Mouse (Mus musculus): Measurements from ENCODE around the gene Cntrob. TPM values are rescaled to one million over a fixed set of nuclear protein-coding genes. Genes with fewer than 3 reads are reported as not detected.

Gene Cntrob
- polyA plus RNA-seq, 1 experiment from 2014 or later, result 26.4 TPM

DNA sequence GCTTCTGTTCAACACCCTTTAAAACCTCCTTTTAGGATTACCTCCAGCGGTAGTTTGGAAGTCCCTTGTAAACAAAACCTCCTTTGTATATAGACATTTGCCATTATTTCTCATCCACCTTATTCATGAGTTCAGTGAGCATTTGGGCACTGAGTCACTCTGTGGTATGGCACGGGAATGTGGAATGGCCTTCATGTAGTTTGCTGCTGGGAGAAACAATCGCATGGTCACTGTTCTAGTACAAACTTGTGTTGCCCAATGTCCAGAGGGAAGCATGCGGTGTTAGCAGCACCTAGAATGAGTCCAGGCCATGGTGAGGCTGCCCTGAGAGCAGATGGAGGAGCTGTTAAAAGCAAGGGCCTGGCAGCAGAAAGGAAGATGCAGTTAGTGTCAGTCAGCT is 11.2 kb upstream of the Cntrob start:
- Histone ChIP-seq H3K36me3 (no peaks in the 10 kb centered on the region), H3K27ac (no peak overlapping the region), H3K9ac (no peak overlapping the region), H3K9me3 (no peaks in the 10 kb centered on the region), H3K4me2 (replicated peaks) (no peak overlapping the region), H3K4me1 (peaks cover 24% of the 10 kb centered on the region), H3K27me3 (no peaks in the 10 kb centered on the region; the same call in 1 of the 2 replicates), H3K4me3 (no peak overlapping the region)
- ATAC-seq (ENCODE audit: low FRiP score, low read depth), result no peak
- 57% methylated on average over 4 of the region's 4 CpGs for WGBS

DNA sequence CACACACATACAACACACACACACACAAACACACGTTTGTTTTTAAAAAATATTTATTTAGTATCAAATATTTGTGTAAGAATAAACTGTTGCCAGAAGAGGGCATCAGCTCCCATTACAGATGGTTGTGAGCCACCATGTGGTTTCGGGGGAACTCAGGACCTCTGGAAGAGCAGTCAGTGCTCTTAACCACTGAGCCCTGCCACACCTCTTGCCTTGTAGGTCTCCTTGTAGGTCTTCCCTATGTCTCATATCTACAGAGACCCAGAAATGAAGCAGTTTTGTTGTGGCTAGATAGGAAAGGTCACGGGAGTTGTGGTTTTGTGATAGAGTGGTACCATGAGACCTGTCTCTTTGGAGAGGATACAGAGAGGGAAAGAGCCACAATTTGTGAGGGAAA is 10.3 kb upstream of the Cntrob start:
- H3K4me2 ChIP-seq (replicated peaks), result no peak overlapping the region
- H3K9ac ChIP-seq, result no peak overlapping the region
- 61% methylated on average over 3 of the region's 3 CpGs for WGBS
- peaks cover 22% of the 10 kb centered on the region for H3K4me1 ChIP-seq
- no peaks in the 10 kb centered on the region for H3K9me3 ChIP-seq
- H3K36me3 ChIP-seq, result no peaks in the 10 kb centered on the region
- H3K27me3 ChIP-seq, result peaks cover 8% of the 10 kb centered on the region; the same call in 1 of the 2 replicates
- no peak for ATAC-seq (ENCODE audit: low FRiP score, low read depth)
- no peak overlapping the region; the same call in 1 of the 2 replicates for H3K27ac ChIP-seq
- no peak overlapping the region for H3K4me3 ChIP-seq

DNA sequence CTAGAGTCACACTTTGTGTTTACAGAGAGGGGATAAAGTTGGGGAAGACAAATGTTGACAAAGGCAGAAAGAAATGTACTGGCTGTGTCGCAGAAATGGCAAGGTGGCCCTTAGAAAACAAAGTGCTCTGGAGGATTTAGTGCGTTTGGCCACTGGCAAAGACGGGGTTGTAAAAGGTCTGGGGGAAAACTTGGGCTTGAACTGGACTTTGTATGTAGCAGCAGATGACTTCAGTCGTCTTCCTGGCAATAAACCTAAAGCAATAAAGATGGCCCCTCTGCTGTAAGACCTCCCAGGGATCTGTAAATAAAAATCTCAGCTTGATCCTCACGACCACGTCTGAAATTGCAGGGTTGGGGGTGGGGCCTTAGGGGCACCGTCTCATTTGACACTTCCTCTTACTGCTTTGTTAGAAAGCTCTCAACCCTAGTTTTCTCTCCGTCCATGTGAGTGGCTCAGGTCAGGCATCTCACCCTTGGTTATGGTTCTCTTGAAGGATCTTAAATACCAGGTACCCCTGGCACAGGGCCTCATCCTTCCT is 9.2 kb upstream of the Cntrob start:
- no peak overlapping the region for H3K4me3 ChIP-seq
- peak overlapping the region; percentile 80; the same call in 1 of the 2 replicates for H3K27ac ChIP-seq
- H3K36me3 ChIP-seq, result no peaks in the 10 kb centered on the region
- H3K9ac ChIP-seq, result peak overlapping the region; percentile 77; the same call in 1 of the 2 replicates
- H3K4me2 ChIP-seq (replicated peaks), result peak overlapping the region; percentile 67
- no peaks in the 10 kb centered on the region for H3K9me3 ChIP-seq
- ATAC-seq (ENCODE audit: low FRiP score, low read depth), result no peak
- H3K27me3 ChIP-seq, result peaks cover 18% of the 10 kb centered on the region
- WGBS, result 16% methylated on average over 8 of the region's 8 CpGs
- H3K4me1 ChIP-seq, result peaks cover 22% of the 10 kb centered on the region

DNA sequence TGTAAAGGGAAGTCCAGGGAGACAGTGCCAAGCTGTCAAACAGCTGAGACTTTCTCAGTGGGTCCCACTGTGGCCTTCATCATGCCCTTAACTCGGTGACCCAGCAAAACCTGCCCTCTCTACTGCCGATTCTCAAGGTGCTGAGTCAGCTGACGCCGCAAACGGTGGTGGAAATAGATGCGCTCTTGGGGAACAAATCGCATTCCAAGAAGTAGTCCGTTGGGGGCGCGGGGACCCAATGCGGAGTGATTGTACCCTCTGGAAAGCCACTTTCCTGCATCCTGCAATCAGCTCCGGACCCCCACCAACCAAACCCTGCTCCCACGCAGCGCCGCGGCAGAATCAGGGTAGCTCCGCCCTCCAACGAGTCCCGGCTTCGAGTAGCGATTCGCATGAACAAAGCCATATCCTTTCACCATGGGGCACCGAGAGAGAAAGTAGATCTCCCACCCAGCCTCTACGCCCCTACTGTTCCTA is 8.4 kb upstream of the Cntrob start:
- peaks cover 26% of the 10 kb centered on the region for H3K4me1 ChIP-seq
- peak; percentile 85 for ATAC-seq (ENCODE audit: low FRiP score, low read depth)
- peaks cover 26% of the 10 kb centered on the region for H3K27me3 ChIP-seq
- H3K4me3 ChIP-seq, result peak overlapping the region; percentile 54
- under 1% methylated on average over 24 of the region's 24 CpGs for WGBS
- peak overlapping the region; percentile 80 for H3K27ac ChIP-seq
- H3K9ac ChIP-seq, result peak overlapping the region; percentile 77
- H3K9me3 ChIP-seq, result no peaks in the 10 kb centered on the region
- H3K4me2 ChIP-seq (replicated peaks), result peak overlapping the region; percentile 67
- no peaks in the 10 kb centered on the region for H3K36me3 ChIP-seq

DNA sequence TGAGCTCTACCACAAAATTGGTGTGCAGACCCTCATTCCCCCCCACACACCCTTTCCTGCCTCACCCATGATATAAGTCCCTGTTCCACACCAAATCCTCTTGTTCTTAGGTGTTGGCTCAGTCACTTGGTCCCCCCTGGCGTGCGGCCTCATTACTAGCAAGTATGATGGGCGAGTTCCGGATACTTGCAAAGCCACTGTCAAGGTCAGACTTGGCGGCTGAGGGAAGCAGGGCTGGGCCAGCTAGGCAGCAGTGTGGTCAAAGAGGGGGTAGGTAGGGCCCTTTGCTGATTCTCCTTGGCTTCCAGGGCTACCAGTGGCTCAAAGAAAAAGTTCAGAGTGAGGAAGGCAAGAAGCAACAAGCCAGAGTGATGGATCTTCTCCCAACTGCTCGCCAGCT is 7.6 kb upstream of the Cntrob start:
- H3K27ac ChIP-seq, result no peak overlapping the region; the same call in 1 of the 2 replicates
- H3K4me3 ChIP-seq, result peak overlapping the region; percentile 54
- H3K9ac ChIP-seq, result no peak overlapping the region
- H3K9me3 ChIP-seq, result no peaks in the 10 kb centered on the region
- ATAC-seq (ENCODE audit: low FRiP score, low read depth), result no peak
- peak overlapping the region; percentile 67 for H3K4me2 ChIP-seq (replicated peaks)
- H3K27me3 ChIP-seq, result peaks cover 33% of the 10 kb centered on the region
- no peaks in the 10 kb centered on the region for H3K36me3 ChIP-seq
- 84% methylated on average over 6 of the region's 6 CpGs for WGBS
- H3K4me1 ChIP-seq, result peaks cover 31% of the 10 kb centered on the region

DNA sequence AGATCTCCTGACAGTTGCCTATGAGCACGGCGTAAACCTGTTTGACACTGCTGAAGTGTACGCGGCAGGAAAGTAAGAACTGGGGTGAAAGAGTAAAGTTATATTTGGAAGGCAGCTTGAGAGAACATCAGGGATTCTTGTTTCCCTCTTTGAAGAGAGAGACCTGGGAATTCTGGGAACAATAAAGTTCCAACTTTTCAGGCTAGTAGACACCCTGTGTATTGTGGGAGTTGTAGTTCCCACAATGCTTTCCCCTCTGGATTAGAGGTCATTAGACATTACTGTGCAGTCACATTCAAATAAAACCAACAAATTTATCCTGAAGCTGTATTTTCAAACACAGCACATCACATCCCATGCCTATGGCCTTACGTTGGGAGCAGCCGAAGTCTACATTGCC is 4.9 kb upstream of the Cntrob start:
- H3K4me1 ChIP-seq, result peaks cover 48% of the 10 kb centered on the region
- ATAC-seq (ENCODE audit: low FRiP score, low read depth), result no peak
- no peaks in the 10 kb centered on the region for H3K9me3 ChIP-seq
- WGBS, result 90% methylated on average over 6 of the region's 6 CpGs
- H3K27ac ChIP-seq, result no peak overlapping the region
- no peak overlapping the region for H3K4me2 ChIP-seq (replicated peaks)
- H3K27me3 ChIP-seq, result peaks cover 33% of the 10 kb centered on the region
- H3K9ac ChIP-seq, result no peak overlapping the region
- no peak overlapping the region for H3K4me3 ChIP-seq
- no peaks in the 10 kb centered on the region for H3K36me3 ChIP-seq

DNA sequence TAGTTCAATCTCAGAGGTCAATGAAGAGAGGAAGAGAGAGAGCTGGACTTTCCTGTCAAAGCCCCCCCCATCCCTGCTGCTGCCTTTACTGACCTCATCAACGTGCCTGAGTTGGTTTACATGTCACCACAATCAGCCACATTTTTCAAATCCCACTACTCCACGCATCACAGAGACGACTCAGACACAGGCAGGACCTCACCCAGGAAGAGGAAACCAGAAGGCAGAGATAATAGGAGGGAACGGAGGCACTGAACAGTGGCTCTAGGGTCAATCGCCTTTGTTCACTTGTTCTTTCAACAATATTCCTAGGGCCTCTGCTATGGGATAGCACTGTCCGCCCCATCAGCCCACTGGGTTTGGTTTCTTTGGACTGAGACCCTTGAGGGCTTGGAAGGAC is 4.1 kb upstream of the Cntrob start:
- Histone ChIP-seq H3K4me1 (peaks cover 47% of the 10 kb centered on the region), H3K9me3 (no peaks in the 10 kb centered on the region), H3K9ac (no peak overlapping the region), H3K27ac (no peak overlapping the region), H3K4me2 (replicated peaks) (0 out of 2 replicates have a peak overlapping the region, but pooled peaks have one; percentile 83), H3K4me3 (0 out of 2 replicates have a peak overlapping the region, but pooled peaks have one; percentile 0), H3K36me3 (no peaks in the 10 kb centered on the region), H3K27me3 (peaks cover 33% of the 10 kb centered on the region)
- no peak for ATAC-seq (ENCODE audit: low FRiP score, low read depth)
- 55% methylated on average over 6 of the region's 6 CpGs for WGBS

DNA sequence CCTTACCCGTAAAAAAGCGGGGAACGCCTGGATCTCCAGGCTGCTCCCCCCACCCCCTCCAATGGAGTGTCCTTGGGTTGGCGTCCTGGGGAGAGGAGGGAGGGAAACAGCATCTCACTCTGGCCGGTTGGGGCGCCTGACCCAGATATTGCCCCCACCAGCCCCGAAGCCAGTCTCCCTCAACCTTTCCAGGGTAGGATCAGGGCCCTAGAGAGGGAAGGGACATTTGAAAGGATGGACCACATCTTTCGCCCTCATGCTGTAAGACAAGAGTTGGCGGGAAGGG is 3.5 kb upstream of the Cntrob start:
- Histone ChIP-seq H3K27ac (no peak overlapping the region), H3K27me3 (peaks cover 33% of the 10 kb centered on the region), H3K36me3 (no peaks in the 10 kb centered on the region), H3K4me1 (peaks cover 48% of the 10 kb centered on the region), H3K4me3 (peak overlapping the region; percentile 58), H3K9me3 (no peaks in the 10 kb centered on the region), H3K4me2 (replicated peaks) (peak overlapping the region; percentile 83), H3K9ac (0 out of 2 replicates have a peak overlapping the region, but pooled peaks have one; percentile 73)
- WGBS, result 13% methylated on average over 9 of the region's 9 CpGs
- ATAC-seq (ENCODE audit: low FRiP score, low read depth), result no peak

DNA sequence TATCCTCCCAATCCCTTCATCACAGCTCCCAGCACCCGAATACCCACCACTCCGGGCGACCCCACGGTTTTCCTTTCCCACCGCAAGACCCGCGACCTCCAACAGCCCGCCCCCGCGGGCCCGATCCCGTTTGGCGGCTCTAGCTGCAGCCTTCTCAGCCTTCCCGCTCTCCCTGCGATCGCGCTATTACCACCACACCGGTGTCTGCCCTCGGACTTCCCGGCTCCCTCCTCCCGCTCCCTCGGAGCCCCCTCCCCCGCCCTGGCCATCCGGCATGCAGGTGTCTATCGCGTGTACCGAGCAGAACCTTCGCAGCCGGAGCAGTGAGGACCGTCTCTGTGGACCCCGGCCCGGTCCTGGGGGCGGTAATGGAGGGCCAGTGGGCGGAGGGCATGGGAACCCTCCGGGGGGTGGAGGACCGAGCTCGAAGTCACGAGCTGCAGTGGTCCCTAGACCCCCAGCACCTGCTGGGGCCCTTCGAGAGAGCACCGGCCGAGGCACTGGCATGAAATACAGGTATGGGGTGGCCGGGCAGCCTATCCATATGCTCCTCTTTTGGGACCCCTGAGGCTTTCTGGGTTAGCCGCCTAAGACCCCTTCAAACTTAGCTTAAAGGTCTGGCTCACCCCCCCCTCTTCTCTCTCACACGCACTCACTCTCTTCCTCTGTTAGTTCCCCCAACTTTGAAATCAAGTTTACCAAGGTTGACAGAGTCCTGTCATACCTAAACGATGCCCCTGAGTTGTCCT is 3.0 kb upstream of the Cntrob start:
- peak overlapping the region; percentile 83 for H3K4me2 ChIP-seq (replicated peaks)
- H3K27me3 ChIP-seq, result peaks cover 33% of the 10 kb centered on the region
- WGBS, result 1% methylated on average over 45 of the region's 45 CpGs
- peak overlapping the region; percentile 58 for H3K4me3 ChIP-seq
- no peaks in the 10 kb centered on the region for H3K9me3 ChIP-seq
- peak overlapping the region; percentile 73 for H3K9ac ChIP-seq
- ATAC-seq (ENCODE audit: low FRiP score, low read depth), result no peak
- peaks cover 50% of the 10 kb centered on the region for H3K4me1 ChIP-seq
- H3K36me3 ChIP-seq, result no peaks in the 10 kb centered on the region
- no peak overlapping the region for H3K27ac ChIP-seq

DNA sequence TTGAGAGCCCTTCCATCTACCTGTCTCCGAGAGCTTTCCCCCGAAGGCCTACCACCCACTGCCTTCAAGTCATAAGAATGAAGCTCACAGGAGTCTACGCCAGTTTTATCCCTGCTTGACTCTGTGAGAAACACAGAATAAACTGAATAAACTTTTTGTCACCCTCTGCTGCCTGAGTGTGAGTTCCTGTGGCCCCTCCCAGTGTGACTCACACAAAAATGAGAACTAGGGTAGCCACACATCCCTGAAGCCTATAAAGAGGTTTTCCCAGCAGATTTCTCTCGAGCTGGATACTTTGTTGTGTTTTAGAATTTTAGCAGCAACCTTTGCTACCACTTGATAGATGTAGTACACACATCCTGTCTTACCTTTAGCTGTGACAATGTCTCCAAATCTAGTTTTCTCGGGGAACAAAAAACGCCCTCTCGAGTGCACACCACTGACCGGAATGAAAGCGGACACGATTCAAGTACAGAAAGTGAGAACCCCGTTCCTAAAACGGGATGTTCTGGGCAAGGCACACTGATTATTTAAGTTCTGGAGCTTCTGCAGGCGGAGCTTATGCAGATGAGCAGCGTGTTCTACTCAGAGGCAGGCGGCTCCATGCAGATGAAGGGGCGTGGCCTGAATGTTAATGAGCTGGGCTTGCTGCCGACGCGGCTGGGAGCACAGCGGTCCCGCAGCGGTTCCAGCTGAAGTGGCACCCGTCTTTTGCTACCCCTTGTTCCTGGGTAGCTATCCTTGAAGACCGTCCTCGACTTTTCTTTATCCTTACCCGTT is 2.2 kb upstream of the Cntrob start, which contains the start of gene Kcnab3:
Gene Kcnab3 (plus strand): TSS at position 631 of the 780 bp plus-strand sequence.
- Histone ChIP-seq H3K4me1 (peaks cover 44% of the 10 kb centered on the region), H3K4me3 (peak within 1 kb of the TSS; percentile 58), H3K9me3 (no peaks in the 10 kb centered on the region), H3K4me2 (replicated peaks) (peak within 1 kb of the TSS; percentile 83), H3K27me3 (peaks cover 33% of the 10 kb centered on the region), H3K27ac (no peak within 1 kb of the TSS; the same call in 1 of the 2 replicates), H3K36me3 (peaks cover under 1% of the 10 kb centered on the region; the same call in 1 of the 2 replicates), H3K9ac (peak within 1 kb of the TSS; percentile 73)
- peak; percentile 62; the same call in 1 of the 2 replicates for ATAC-seq (ENCODE audit: low FRiP score, low read depth)
- WGBS, result 11% methylated on average over 26 of the region's 26 CpGs

DNA sequence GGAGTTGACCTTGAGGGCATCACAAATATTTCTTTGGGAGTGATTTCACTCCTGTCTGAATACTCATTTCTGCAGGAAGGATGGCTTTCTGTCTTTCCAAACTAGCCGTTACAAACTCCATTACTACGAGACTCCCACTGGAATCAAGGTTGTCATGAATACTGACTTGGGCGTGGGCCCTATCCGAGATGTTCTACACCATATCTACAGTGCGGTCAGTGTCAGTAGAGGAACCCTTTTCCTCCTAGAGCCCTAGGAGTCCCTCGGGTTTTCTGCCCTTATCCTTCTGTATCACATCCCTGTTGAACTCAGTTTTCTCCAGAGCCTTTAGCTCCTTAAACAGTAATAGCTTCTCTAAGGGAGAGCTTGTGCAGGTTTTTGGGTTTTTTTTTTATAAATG is 1.2 kb upstream of the Cntrob start:
- H3K9me3 ChIP-seq, result no peaks in the 10 kb centered on the region
- peaks cover 32% of the 10 kb centered on the region for H3K27me3 ChIP-seq
- peak overlapping the region; percentile 83 for H3K4me2 ChIP-seq (replicated peaks)
- peak overlapping the region; percentile 69; the same call in 1 of the 2 replicates for H3K9ac ChIP-seq
- no peak for ATAC-seq (ENCODE audit: low FRiP score, low read depth)
- H3K36me3 ChIP-seq, result peaks cover 10% of the 10 kb centered on the region
- peak overlapping the region; percentile 60 for H3K4me3 ChIP-seq
- H3K4me1 ChIP-seq, result peaks cover 44% of the 10 kb centered on the region
- WGBS, result 82% methylated on average over 6 of the region's 6 CpGs
- H3K27ac ChIP-seq, result no peak overlapping the region

Data from limb, embryonic 13.5 days (tissue).